ENCODE assay signal across 8 mouse cellular contexts in genomic region chr11:76997916-76998704, GRCm38 (mm10). TPM values are rescaled to one million over a fixed set of nuclear protein-coding genes. Genes with fewer than 3 reads are reported as not detected.
A peak's percentile ranks its signal among the peaks of the same experiment; 100 is the strongest.
DNase-seq lines count a peak whose midpoint lies in the region; ATAC-seq and TF ChIP-seq lines count a peak whose summit lies in the region.

Gene Slc6a4 (plus strand): TSS chr11:76998603.

- no peak within 1 kb of the TSS for H3K27ac ChIP-seq in heart, embryonic 14.5 days (replicated peaks in 1 of 2; ENCODE audit: control insufficient read depth in 1 of 2, insufficient read depth in 1 of 2, low read depth in 2 of 2, low read length in 2 of 2)
- H3K27ac ChIP-seq in limb, embryonic 14.5 days (replicated peaks; ENCODE audit: low read depth, low read length), result no peak within 1 kb of the TSS
- no peak within 1 kb of the TSS for H3K27ac ChIP-seq in neural tube, embryonic 15.5 days (replicated peaks)

- no peak for TF ChIP-seq POLR2A in lung, adult 2 months (IDR thresholded peaks at IDR 0.05; ENCODE audit: borderline replicate concordance, extremely low read depth, low read depth, low read length)
- no peak for TF ChIP-seq POLR2A in limb, embryonic 14.5 days (IDR thresholded peaks at IDR 0.05; ENCODE audit: borderline replicate concordance, extremely low read depth, insufficient read depth, insufficient read length)

- H3K36me3 ChIP-seq in heart, embryonic 14.5 days (ENCODE audit: control insufficient read depth, insufficient read depth, low read length), result no peaks in the 10 kb centered on the region
- H3K36me3 ChIP-seq in limb, embryonic 14.5 days (ENCODE audit: control insufficient read depth, insufficient read depth, low read length), result no peaks in the 10 kb centered on the region
- H3K36me3 ChIP-seq in neural tube, embryonic 15.5 days, result no peaks in the 10 kb centered on the region

- 0 out of 2 replicates have a peak, but pooled peaks have one; percentile 13 for ATAC-seq in heart, embryonic 14.5 days (ENCODE audit: insufficient number of reproducible peaks, insufficient read depth, low FRiP score, low read depth)
- ATAC-seq in limb, embryonic 14.5 days (ENCODE audit: low FRiP score, low read depth), result no peak
- ATAC-seq in neural tube, embryonic 15.5 days (ENCODE audit: low FRiP score), result no peak
- no peak for ATAC-seq in erythroid progenitor cell, adult 5-6 weeks (replicated peaks; ENCODE audit: low FRiP score, poor library complexity, severe bottlenecking)

- no peaks in the 10 kb centered on the region for H3K9me3 ChIP-seq in heart, embryonic 14.5 days (ENCODE audit: control insufficient read depth, low read length)
- H3K9me3 ChIP-seq in limb, embryonic 14.5 days (ENCODE audit: control insufficient read depth, low read length), result no peaks in the 10 kb centered on the region
- H3K9me3 ChIP-seq in neural tube, embryonic 15.5 days (replicated peaks), result no peaks in the 10 kb centered on the region

- H3K4me3 ChIP-seq in lung, adult 2 months (replicated peaks; ENCODE audit: extremely low read depth, low read depth, low read length), result peak within 1 kb of the TSS; percentile 39
- H3K4me3 ChIP-seq in heart, embryonic 14.5 days (ENCODE audit: control insufficient read depth in 1 of 2, insufficient read depth in 1 of 2, low read depth in 1 of 2, low read length in 2 of 2), result peak within 1 kb of the TSS; percentile 43 to 63
- peak within 1 kb of the TSS; percentile 46 for H3K4me3 ChIP-seq in limb, embryonic 14.5 days (replicated peaks; ENCODE audit: low read length)
- H3K4me3 ChIP-seq in neural tube, embryonic 15.5 days (replicated peaks), result peak within 1 kb of the TSS; percentile 51

- WGBS in lung, adult 2 months, result under 1% methylated on average over 52 of the region's 52 CpGs
- WGBS in heart, embryonic 14.5 days, result under 1% methylated on average over 49 of the region's 52 CpGs
- under 1% methylated on average over 38 of the region's 52 CpGs for WGBS in limb, embryonic 14.5 days
- WGBS in neural tube, embryonic 15.5 days, result under 1% methylated on average over 47 of the region's 52 CpGs

- peak; percentile 33 for DNase-seq in lung, adult 2 months
- DNase-seq in lung, postnatal 25 days (ENCODE audit: low spot score), result no peak
- peak in 1 of 2 experiments; percentile 21 for DNase-seq in adrenal gland, postnatal 36 days
- peak; percentile 34 for DNase-seq in limb, embryonic 14.5 days (ENCODE audit: low spot score)
- no peak for DNase-seq in layer of hippocampus, adult 18-20 months (ENCODE audit: low spot score in 2 of 2)

- H3K4me2 ChIP-seq in heart, embryonic 14.5 days (ENCODE audit: low read length), result peak within 1 kb of the TSS; percentile 80
- H3K4me2 ChIP-seq in limb, embryonic 14.5 days (replicated peaks; ENCODE audit: low read depth, low read length, severe bottlenecking), result peak within 1 kb of the TSS; percentile 81
- H3K4me2 ChIP-seq in neural tube, embryonic 15.5 days, result peak within 1 kb of the TSS; percentile 96

- TF ChIP-seq CTCF in lung, adult 2 months (IDR thresholded peaks at IDR 0.05; ENCODE audit: insufficient read depth, low read length), result no peak

- H3K27me3 ChIP-seq in heart, embryonic 14.5 days (ENCODE audit: control insufficient read depth, insufficient read depth, low read length), result peaks cover 51% of the 10 kb centered on the region
- peaks cover 29% of the 10 kb centered on the region for H3K27me3 ChIP-seq in limb, embryonic 14.5 days (ENCODE audit: control insufficient read depth, insufficient read depth, low read length)
- H3K27me3 ChIP-seq in neural tube, embryonic 15.5 days (replicated peaks), result peaks cover 56% of the 10 kb centered on the region

- H3K4me1 ChIP-seq in lung, adult 2 months (ENCODE audit: control insufficient read depth, insufficient read depth, low read length), result peaks cover 20% of the 10 kb centered on the region
- H3K4me1 ChIP-seq in heart, embryonic 14.5 days (ENCODE audit: control insufficient read depth in 2 of 2, insufficient read depth in 2 of 2, low read length in 2 of 2), result peaks cover 8 to 12% of the 10 kb centered on the region in 2 experiments; a peak in 2 of 4 replicates
- peaks cover 9% of the 10 kb centered on the region; the same call in 1 of the 2 replicates for H3K4me1 ChIP-seq in limb, embryonic 14.5 days (ENCODE audit: control insufficient read depth, insufficient read depth, low read length)
- H3K4me1 ChIP-seq in neural tube, embryonic 15.5 days, result peaks cover 21% of the 10 kb centered on the region

- H3K9ac ChIP-seq in heart, embryonic 14.5 days (ENCODE audit: low read length), result peak within 1 kb of the TSS; percentile 52
- peak within 1 kb of the TSS; percentile 40 for H3K9ac ChIP-seq in limb, embryonic 14.5 days (ENCODE audit: low read depth, low read length, severe bottlenecking)
- H3K9ac ChIP-seq in neural tube, embryonic 15.5 days (replicated peaks), result peak within 1 kb of the TSS; percentile 41

RNA-seq across cellular contexts. Expression of gene Slc6a4, which starts in this region (rescaled TPM):
- 6.1 and 9.5 TPM in 2 replicates for polyA plus RNA-seq in lung, adult 2 months (2012; rRNA removed)
- 10 to 100 TPM; 25.6 to 42.2 TPM for total RNA-seq in adrenal gland, postnatal 36 days (2021)
- polyA plus RNA-seq in heart, embryonic 14.5 days (2014; fragmentation: Nextera tagmentation; extraction: Ambion mirVana), result 0.47 and 0.49 TPM in 2 replicates
- 0.79 and 1.5 TPM in 2 replicates for polyA plus RNA-seq in limb, embryonic 14.5 days (2012; rRNA removed)
- polyA plus RNA-seq in limb, embryonic 14.5 days (2014; fragmentation: Nextera tagmentation; extraction: Ambion mirVana), result 0.90 and 1.2 TPM in 2 replicates
- polyA plus RNA-seq in neural tube, embryonic 15.5 days (2015; fragmentation: Nextera tagmentation; extraction: Ambion mirVana), result 1.6 and 3.0 TPM in 2 replicates
- total RNA-seq in erythroid progenitor cell, adult 5-6 weeks (2015; ENCODE audit: low replicate concordance), result 2.2 TPM in 1 of 2 replicates, not detected in the other
- not detected in 2 replicates for total RNA-seq in erythroid progenitor cell, adult 5-6 weeks (2017; ENCODE audit: low replicate concordance)
- total RNA-seq in layer of hippocampus, adult 18-20 months (2021), result not detected

Comparison
In these comparisons a context has a peak if more than half of its experiments do, and no peak if none do; other contexts are left out.
1. RNA of gene Slc6a4 (total RNA-seq): 25.6 to 42.2 TPM in adrenal gland, postnatal 36 days; not detected in layer of hippocampus, adult 18-20 months and 2.2 TPM in erythroid progenitor cell, adult 5-6 weeks; every median in the first group is over 4 times any median in the second.
2. DNase-seq: peak in lung, adult 2 months (single experiment) and limb, embryonic 14.5 days (single experiment); none in lung, postnatal 25 days (single experiment) and layer of hippocampus, adult 18-20 months (0 of 2).
3. Peak in ATAC-seq, H3K4me3 ChIP-seq, H3K9ac ChIP-seq and H3K4me2 ChIP-seq in heart, embryonic 14.5 days; RNA of the gene not detected or under 1 TPM.
4. Peak in every context shown above with its lines, with median percentiles within 50 percentile points of each other: H3K4me3 ChIP-seq, H3K4me2 ChIP-seq and H3K9ac ChIP-seq.